Mouse (Mus musculus) kidney, embryonic 14.5 days (tissue): ENCODE measurements around the gene Slx1b. TPM values are rescaled to one million over a fixed set of nuclear protein-coding genes. Genes with fewer than 3 reads are reported as not detected.
"Not testable (repeated sequence)": the region's sequence is repeated elsewhere in the genome, so short reads cannot be mapped to it uniquely, and the experiment has no call there.

Experiments used
- ATAC-seq: fragments of 200-750 bp; cut with Nextera tagmentation; 2 replicates; pipeline ENCODE4 v1.8.0; 2017; ENCODE audit warnings: moderate number of reproducible peaks, mild to moderate bottlenecking, moderate TSS enrichment, moderate library complexity; ENCODE audit not compliant: low FRiP score, low TSS enrichment
- H3K27ac ChIP-seq: fragments of 300-500 bp; sonication (generic); 2 replicates; pipeline ENCODE4 v1.5.1; 2014; ENCODE audit warnings: low read depth, mild to moderate bottlenecking, low read length, moderate library complexity, mixed read lengths
- H3K27me3 ChIP-seq: fragments of 300-500 bp; sonication (generic); 2 replicates; pipeline ENCODE4 v1.6.1; 2014; ENCODE audit warnings: mild to moderate bottlenecking, low read length; ENCODE audit not compliant: control insufficient read depth, insufficient read depth
- H3K36me3 ChIP-seq: fragments of 300-500 bp; sonication (generic); 2 replicates; pipeline ENCODE4 v1.6.1; 2014; ENCODE audit warnings: low read length, mixed read lengths; ENCODE audit not compliant: control insufficient read depth, insufficient read depth
- H3K4me1 ChIP-seq: fragments of 300-500 bp; sonication (generic); 2 replicates; pipeline ENCODE4 v1.6.1; 2014; ENCODE audit warnings: low read length, mixed read lengths; ENCODE audit not compliant: control insufficient read depth, insufficient read depth
- H3K4me2 ChIP-seq: fragments of 300-500 bp; sonication (generic); replicated peaks from 2 replicates; pipeline ENCODE4 v1.6.1; 2014; ENCODE audit warnings: low read depth, mild to moderate bottlenecking, low read length
- H3K4me3 ChIP-seq: fragments of 300-500 bp; sonication (generic); 2 replicates; pipeline ENCODE4 v1.5.1; 2014; ENCODE audit warnings: mild to moderate bottlenecking, low read length
- H3K9ac ChIP-seq: fragments of 300-500 bp; sonication (generic); 2 replicates; pipeline ENCODE4 v1.6.1; 2014; ENCODE audit warnings: low read depth, mild to moderate bottlenecking, low read length, moderate library complexity
- H3K9me3 ChIP-seq: fragments of 300-500 bp; sonication (generic); 2 replicates; pipeline ENCODE4 v1.6.1; 2016; ENCODE audit warnings: low read length; ENCODE audit not compliant: control insufficient read depth
- WGBS: fragments of 180-500 bp; shearing (Covaris S2); extraction: QIAGEN DNeasy Blood & Tissue Kit; methylation state at CpG from one replicate; pipeline ENCODE4 v1.1.7; 2014; 5-methylcytosine and 5-hydroxymethylcytosine counted together
- polyA plus RNA-seq: library from polyadenylated mRNA; unstranded; fragments of >200 nt; fragmentation: Nextera tagmentation; extraction: Ambion mirVana; gene quantifications from 2 replicates; pipeline ENCODE4 v1.2.1, GENCODE M21; 2014

The Slx1b gene
- 7.7 and 8.1 TPM in 2 replicates for polyA plus RNA-seq

GRCm38 (mm10) chr7:126695631-126696207 lies at the start of gene Slx1b:
Slx1b (minus strand) TSS chr7:126695784.
- peaks cover 22% of the 10 kb centered on the region for H3K36me3 ChIP-seq
- under 1% methylated on average over 40 of the region's 40 CpGs for WGBS

DNA sequence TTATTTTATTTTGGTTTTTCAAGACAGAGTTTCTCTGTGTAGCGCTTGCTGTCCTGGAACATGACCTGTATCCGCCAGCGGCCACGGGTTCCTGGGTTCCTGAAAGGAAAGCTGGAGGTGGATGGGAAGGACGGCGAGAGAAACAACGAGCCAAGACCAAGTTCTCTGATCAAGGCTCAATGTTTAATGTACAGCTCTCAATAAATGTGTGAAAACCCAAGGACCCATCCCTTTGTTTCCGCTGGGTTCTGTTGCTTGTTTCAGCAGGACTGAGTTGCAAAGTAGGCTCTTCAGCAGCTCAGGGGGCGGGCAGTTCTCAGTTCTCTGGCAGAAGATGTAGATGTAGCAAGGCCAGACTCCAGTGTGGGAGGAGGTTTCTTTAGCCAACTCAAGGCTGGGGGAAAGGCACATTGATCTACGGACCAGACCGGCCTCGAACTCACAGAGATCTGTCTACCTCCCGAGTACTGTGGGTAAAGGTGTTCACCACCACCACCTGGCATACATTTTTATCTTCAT lies 46.4 kb upstream of the Slx1b start:
- no peak overlapping the region for H3K4me3 ChIP-seq
- H3K27ac ChIP-seq: no peak overlapping the region
- no peak for ATAC-seq
- WGBS: 90% methylated on average over 13 of the region's 13 CpGs
- no peak overlapping the region for H3K9ac ChIP-seq
- no peak overlapping the region for H3K4me2 ChIP-seq
- no peaks in the 10 kb centered on the region for H3K27me3 ChIP-seq
- H3K36me3 ChIP-seq: no peaks in the 10 kb centered on the region
- no peaks in the 10 kb centered on the region for H3K9me3 ChIP-seq
- 0 out of 2 replicates have a peak, but pooled peaks cover 3% of the 10 kb centered on the region for H3K4me1 ChIP-seq

More at GRCm38 (mm10) chr7:126695631-126696207, at the start of gene Slx1b:
- Histone ChIP-seq H3K4me1 (peaks cover 17% of the 10 kb centered on the region), H3K4me2 (peak within 1 kb of the TSS; percentile 94), H3K9me3 (no peaks in the 10 kb centered on the region), H3K27me3 (no peaks in the 10 kb centered on the region), H3K4me3 (peak within 1 kb of the TSS; percentile 73), H3K27ac (peak within 1 kb of the TSS; percentile 96), H3K9ac (peak within 1 kb of the TSS; percentile 75)
- peak; percentile 96 for ATAC-seq

DNA sequence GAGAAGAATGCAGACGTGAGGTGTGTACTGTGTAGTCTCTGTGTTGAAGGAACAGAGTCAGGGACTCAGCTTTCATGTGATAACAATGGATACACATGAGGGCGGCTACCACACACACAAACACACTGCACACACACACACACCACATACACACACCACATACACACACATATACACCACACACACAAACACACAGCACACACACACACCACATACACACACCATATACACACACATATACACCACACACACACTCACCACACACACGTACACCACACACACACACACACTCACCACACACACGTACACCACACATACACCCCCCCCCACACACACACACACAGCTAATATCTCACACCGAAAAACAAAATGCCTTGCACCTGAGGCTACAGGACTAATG lies 45.9 kb upstream of the Slx1b start:
- Histone ChIP-seq H3K4me2 (no peak overlapping the region), H3K36me3 (no peaks in the 10 kb centered on the region), H3K4me1 (0 out of 2 replicates have a peak, but pooled peaks cover 3% of the 10 kb centered on the region), H3K4me3 (no peak overlapping the region), H3K9ac (no peak overlapping the region), H3K27ac (no peak overlapping the region), H3K27me3 (no peaks in the 10 kb centered on the region), H3K9me3 (no peaks in the 10 kb centered on the region)
- WGBS: 83% methylated on average over 5 of the region's 5 CpGs
- ATAC-seq: no peak

- H3K9ac ChIP-seq: no peak overlapping the region
- no peaks in the 10 kb centered on the region for H3K27me3 ChIP-seq
- H3K4me1 ChIP-seq: 0 out of 2 replicates have a peak, but pooled peaks cover 3% of the 10 kb centered on the region
- no peak for ATAC-seq
- H3K36me3 ChIP-seq: no peaks in the 10 kb centered on the region
- no peak overlapping the region for H3K27ac ChIP-seq
- H3K4me3 ChIP-seq: no peak overlapping the region
- no peak overlapping the region for H3K4me2 ChIP-seq
- H3K9me3 ChIP-seq: no peaks in the 10 kb centered on the region
- WGBS: 78% methylated on average over 5 of the region's 5 CpGs
Measured at GRCm38 (mm10) chr7:126740977-126741376, 45.4 kb upstream of the Slx1b start.

GRCm38 (mm10) chr7:126740132-126740735 lies 44.6 kb upstream of the Slx1b start:
- H3K4me3 ChIP-seq: no peak overlapping the region
- 0 out of 2 replicates have a peak, but pooled peaks cover 3% of the 10 kb centered on the region for H3K4me1 ChIP-seq
- H3K27me3 ChIP-seq: no peaks in the 10 kb centered on the region
- no peaks in the 10 kb centered on the region for H3K36me3 ChIP-seq
- no peaks in the 10 kb centered on the region for H3K9me3 ChIP-seq
- no peak overlapping the region for H3K9ac ChIP-seq
- ATAC-seq: no peak
- H3K4me2 ChIP-seq: no peak overlapping the region
- WGBS: 84% methylated on average over 13 of the region's 13 CpGs
- no peak overlapping the region for H3K27ac ChIP-seq

GRCm38 (mm10) chr7:126739551-126739950 lies 44.0 kb upstream of the Slx1b start:
- Histone ChIP-seq H3K9ac (no peak overlapping the region), H3K4me1 (0 out of 2 replicates have a peak, but pooled peaks cover 3% of the 10 kb centered on the region), H3K9me3 (no peaks in the 10 kb centered on the region), H3K36me3 (no peaks in the 10 kb centered on the region), H3K27me3 (no peaks in the 10 kb centered on the region), H3K4me3 (no peak overlapping the region), H3K4me2 (no peak overlapping the region), H3K27ac (no peak overlapping the region)
- WGBS: 82% methylated on average over 17 of the region's 17 CpGs
- ATAC-seq: no peak

DNA sequence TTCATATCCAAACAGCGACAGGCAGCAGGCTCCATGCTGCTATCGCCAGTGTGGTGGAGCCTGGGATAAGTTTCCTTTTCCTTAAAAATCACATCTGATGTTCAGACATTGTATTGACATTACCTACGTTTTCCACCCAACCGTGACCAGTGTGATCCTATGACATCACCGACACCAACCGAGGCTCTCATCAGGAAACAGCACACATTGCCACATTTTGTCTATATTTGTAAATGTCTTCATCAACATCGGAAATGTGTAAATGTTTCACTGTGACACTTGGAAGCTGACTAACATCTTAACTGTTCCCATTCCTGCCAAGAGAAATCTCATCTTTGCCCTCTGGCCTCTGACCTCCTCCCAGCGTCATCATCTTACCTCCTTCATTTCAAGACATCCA lies 40.5 kb upstream of the Slx1b start:
- no peak overlapping the region for H3K9ac ChIP-seq
- H3K36me3 ChIP-seq: no peaks in the 10 kb centered on the region
- H3K27me3 ChIP-seq: no peaks in the 10 kb centered on the region
- 78% methylated on average over 8 of the region's 8 CpGs for WGBS
- H3K27ac ChIP-seq: no peak overlapping the region
- no peaks in the 10 kb centered on the region for H3K9me3 ChIP-seq
- H3K4me3 ChIP-seq: no peak overlapping the region
- ATAC-seq: no peak
- H3K4me2 ChIP-seq: no peak overlapping the region
- 0 out of 2 replicates have a peak, but pooled peaks cover 3% of the 10 kb centered on the region for H3K4me1 ChIP-seq

GRCm38 (mm10) chr7:126730256-126730789 lies 34.7 kb upstream of the Slx1b start:
- ATAC-seq, H3K27ac ChIP-seq, H3K36me3 ChIP-seq, H3K27me3 ChIP-seq, H3K4me2 ChIP-seq, H3K4me1 ChIP-seq, H3K9ac ChIP-seq, H3K4me3 ChIP-seq, H3K9me3 ChIP-seq: not testable (repeated sequence)
- 82% methylated on average over 4 of the region's 4 CpGs for WGBS

- no peaks in the 10 kb centered on the region for H3K4me1 ChIP-seq
- no peak overlapping the region for H3K4me2 ChIP-seq
- no peak for ATAC-seq
- no peak overlapping the region for H3K4me3 ChIP-seq
- no peaks in the 10 kb centered on the region for H3K36me3 ChIP-seq
- H3K9me3 ChIP-seq: peaks cover 2% of the 10 kb centered on the region; the same call in 1 of the 2 replicates
- 79% methylated on average over 5 of the region's 5 CpGs for whole genome bisulfite sequencing
- no peak overlapping the region for H3K27ac ChIP-seq
- no peaks in the 10 kb centered on the region for H3K27me3 ChIP-seq
- H3K9ac ChIP-seq: no peak overlapping the region
Measured at GRCm38 (mm10) chr7:126725667-126726066, 30.1 kb upstream of the Slx1b start.
